Mouse (Mus musculus) layer of hippocampus, postnatal 25 days (tissue): ENCODE measurements around the gene Slc22a5. TPM values are rescaled to one million over a fixed set of nuclear protein-coding genes. Genes with fewer than 3 reads are reported as not detected.
A peak's percentile ranks its signal among the peaks of the same experiment; 100 is the strongest.
"Not testable (repeated sequence)": the region's sequence is repeated elsewhere in the genome, so short reads cannot be mapped to it uniquely, and the experiment has no call there.

Experiments used
- DNase-seq, 2 experiments: peaks; one replicate each; pipeline ENCODE4 v3.0.0; 2022; ENCODE audit warnings: mixed read lengths in 2 of 2, low spot score in 1 of 2; ENCODE audit errors: extremely low spot score in 1 of 2
- total RNA-seq, 2 experiments: library from RNA; stranded (reverse); gene quantifications; 2 replicates each; pipeline ENCODE4 v1.2.3; 2021

Slc22a5 gene
- total RNA-seq, 2 experiments from 2014 or later = 9.9 to 14.4 TPM

DNA sequence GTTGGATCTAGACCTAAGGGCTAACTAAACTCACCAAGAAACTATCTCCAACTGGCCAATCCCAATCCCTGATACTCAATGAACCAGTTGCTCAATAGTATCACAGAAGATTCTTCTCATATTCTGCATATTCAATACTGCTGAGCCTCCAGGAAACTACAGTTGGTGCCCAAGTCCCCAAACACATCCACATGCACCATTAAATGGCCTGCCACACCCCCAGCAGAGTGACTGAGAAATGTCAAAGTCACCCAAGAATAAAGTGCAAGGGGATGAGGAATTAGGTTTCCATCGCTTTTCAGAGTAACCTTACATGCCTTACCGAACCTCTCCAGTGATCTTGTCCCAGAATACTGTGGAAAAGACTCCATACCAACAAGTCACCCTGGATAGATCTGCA lies 1.2 kb downstream of the Slc22a5 start:
- no peak for DNase-seq

DNA sequence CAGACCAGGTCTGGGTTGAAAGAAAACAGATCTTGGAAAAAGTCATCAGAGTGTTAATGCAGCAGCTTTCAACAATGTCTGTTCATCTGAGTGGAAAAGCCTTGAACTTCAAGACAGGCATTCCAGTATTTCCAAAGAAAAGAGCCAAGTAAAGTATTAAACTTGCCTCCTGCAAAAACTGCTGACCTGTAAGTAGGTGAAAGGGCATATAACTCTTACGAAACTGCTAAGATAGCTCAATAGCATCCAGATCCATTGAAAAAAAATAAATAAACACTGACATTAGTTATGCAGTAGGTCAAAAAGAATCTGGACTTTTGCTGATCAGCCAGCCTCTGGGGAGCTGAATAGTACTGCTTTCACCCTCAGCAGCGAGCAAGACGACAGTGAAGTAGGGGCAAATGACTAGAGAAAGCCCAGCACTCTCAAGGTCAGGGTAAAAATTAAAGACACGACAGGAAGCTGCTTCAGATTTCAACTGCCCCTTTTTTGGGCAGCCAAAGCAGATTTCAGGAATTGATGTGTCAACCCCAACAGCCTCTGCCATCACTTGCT lies 2.3 kb downstream of the Slc22a5 start:
- no peak for DNase-seq

DNA sequence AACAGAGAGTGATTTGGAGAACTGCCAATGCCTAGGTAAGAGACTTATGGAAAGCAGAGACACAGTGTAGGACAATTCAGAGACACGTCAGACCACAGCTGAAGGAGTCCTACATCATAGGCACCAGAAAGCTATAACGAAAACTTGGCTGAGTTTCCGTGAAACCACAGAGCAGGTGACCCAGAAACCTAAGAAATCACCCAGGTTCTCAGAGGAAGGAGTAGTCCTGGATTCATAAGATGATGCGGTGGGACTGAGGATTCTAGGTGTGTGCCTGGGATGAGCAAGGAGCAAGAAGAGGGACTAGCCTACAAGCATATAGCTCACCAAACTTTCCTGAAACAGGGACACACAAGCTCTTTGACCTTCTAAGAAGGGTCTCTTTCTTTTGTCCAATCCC lies 3.2 kb downstream of the Slc22a5 start:
- no peak for DNase-seq

DNA sequence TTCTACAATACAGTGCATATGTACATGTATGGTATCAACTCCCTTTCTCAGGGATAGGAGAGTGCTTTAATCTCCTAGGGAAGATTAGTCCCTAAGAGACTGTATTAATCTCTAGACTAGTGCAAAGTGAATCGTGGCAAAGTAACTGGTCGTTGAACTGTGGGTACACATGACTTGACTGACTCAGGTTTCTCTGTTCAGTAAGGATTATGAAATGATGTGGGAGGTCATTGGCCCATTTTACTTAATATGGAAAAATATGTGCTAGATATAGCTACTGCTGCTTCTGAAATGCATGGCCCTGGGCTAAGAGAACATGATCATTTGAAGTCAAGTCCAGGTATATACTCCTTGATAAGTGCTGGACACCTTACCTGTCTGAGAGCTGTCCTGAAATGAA lies 8.2 kb downstream of the Slc22a5 start:
- DNase-seq = no peak

- DNase-seq = not testable (repeated sequence)
Measured at GRCm38 (mm10) chr11:53878096-53878495, 13.4 kb downstream of the Slc22a5 start.

DNA sequence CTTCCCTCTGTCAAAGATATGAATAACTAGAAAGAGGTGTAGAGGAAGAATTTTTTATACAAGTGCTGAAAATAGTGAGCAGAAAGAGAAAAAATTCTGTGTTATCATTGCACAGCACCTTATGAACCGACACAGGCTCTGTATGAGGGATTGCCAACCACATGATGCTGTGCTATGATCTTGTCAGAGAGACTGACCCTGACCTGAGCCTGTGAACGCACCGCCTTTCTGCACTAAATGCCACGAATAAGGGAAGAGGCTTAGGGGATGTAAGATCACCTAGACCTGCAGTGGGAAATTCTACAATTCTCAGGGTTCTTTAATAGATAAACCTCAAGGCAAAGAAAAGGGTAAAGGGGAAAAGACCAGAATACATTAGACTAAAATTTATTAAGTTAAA lies 15.0 kb downstream of the Slc22a5 start:
- DNase-seq = no peak

- DNase-seq = no peak
Measured at GRCm38 (mm10) chr11:53874706-53875105, 16.8 kb downstream of the Slc22a5 start.

GRCm38 (mm10) chr11:53873909-53874704 lies 17.4 kb downstream of the Slc22a5 start:
- not testable (repeated sequence) for DNase-seq

DNA sequence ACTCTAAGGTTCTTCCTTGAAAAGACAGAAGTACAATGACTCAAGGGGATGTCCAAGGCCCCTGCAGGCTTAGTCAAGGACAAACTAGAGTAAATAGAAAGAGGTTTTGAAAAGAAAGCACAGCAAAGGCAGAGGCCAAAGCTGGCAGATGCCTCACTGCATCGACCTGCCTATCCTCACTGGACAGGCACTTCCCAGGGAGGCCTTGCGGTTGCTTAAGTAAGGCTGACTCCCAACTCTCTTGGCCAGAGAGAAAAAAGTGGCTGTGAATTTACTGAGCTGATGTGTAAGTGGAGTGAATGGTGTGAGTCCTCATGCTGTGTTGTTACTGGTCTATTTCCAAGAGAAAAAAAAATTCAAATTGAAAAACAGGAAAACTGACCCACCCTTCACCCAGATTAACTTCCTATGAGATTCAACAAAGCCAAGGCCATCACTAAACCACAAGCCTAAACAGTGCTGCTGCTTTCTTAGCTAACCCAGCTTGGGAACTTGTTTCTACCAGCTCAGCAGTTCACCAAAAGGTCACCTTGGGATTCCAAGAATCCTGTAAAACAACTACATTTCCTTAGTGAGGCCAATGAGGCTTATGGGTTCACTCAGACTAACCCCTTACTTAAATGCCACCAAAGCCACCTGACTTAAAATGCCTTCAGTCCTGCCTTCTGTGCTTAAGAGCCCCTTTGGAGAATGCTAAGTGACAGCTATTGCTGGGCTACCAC lies 19.5 kb downstream of the Slc22a5 start:
- no peak for DNase-seq

- DNase-seq = no peak
Measured at GRCm38 (mm10) chr11:53869172-53869571, 22.3 kb downstream of the Slc22a5 start.

DNA sequence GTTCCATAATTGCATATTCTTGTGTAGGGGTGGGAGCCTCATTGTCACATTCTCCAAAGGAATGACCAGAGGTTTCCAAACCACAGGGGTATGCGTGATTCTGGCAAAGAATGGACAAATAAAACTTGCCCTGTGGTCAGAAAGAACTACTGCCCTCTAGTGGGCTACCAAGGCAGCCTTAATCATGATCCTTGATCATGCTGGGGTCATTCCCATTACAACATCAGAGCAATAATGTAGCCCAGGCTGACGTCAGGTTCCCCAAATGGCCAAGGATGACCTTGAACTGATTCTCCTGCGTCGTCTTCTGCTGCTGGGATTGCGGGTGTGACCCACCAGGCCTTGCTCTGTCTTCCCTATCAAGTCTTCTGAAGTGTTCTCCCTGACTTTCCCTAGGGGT lies 23.1 kb downstream of the Slc22a5 start:
- DNase-seq = not testable (repeated sequence)

- not testable (repeated sequence) for DNase-seq
Measured at GRCm38 (mm10) chr11:53864724-53865310, 26.6 kb downstream of the Slc22a5 start.

DNA sequence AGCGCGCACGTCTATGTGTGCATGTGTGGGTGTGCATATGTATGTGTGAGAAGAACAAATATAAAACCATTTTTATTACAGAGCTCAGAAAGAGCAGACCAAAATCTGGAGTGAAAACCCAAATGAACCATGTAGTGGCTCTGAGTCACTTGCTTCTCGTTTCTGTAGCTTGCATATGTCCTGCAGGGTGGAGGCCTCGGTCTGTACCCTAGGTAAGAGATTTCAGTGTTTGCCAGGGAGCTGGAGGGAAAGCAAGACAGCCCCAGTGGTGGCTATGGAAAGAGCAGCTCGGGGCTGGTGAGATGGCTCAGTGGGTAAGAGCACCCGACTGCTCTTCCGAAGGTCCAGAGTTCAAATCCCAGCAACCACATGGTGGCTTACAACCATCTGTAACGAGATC lies 30.5 kb downstream of the Slc22a5 start:
- DNase-seq = not testable (repeated sequence)

- DNase-seq = not testable (repeated sequence)
Measured at GRCm38 (mm10) chr11:53858761-53859580, 32.5 kb downstream of the Slc22a5 start, which contains the start of gene Gm12216. TSS of gene Gm12216 (minus strand) at chr11:53859256.

GRCm38 (mm10) chr11:53858058-53858760 lies 33.3 kb downstream of the Slc22a5 start:
- no peak for DNase-seq

- DNase-seq = no peak
Measured at GRCm38 (mm10) chr11:53853665-53854064, 37.8 kb downstream of the Slc22a5 start.

GRCm38 (mm10) chr11:53851795-53852194 lies 39.7 kb downstream of the Slc22a5 start:
- no peak for DNase-seq

GRCm38 (mm10) chr11:53849588-53850320 lies 41.7 kb downstream of the Slc22a5 start:
- DNase-seq = peak; percentile 42 to 71

DNA sequence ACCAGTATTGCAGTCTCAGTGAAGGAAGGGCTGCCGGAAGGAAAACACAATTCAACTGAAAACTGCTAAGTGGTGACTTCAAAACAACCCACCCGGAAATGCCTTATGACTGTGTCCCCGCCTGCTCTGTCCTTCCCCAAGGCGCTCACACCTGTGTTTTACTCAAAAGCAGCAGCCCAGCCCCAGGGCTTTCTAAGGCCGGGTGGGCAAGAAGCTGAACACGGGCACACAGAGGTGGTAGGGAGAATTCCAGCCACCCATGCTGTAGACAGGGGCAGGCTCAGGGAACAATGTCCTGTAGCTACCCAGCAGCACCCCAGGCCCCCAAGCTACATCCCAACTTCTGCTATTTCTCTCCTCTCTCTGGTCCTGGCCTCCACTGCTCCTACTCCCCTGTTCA lies 45.8 kb downstream of the Slc22a5 start:
- no peak for DNase-seq
